Mouse (Mus musculus) testis, adult 2 months (tissue): ENCODE data around the gene Nos1ap.

Experiments
- CTCF ChIP-seq: fragments of 200-500 bp; IDR thresholded peaks from 2 replicates; pipeline ENCODE4 v1.5.1; 2012; ENCODE audit warnings: low read depth, mild to moderate bottlenecking, inconsistent platforms, low read length, moderate library complexity; ENCODE audit not compliant: control insufficient read depth, insufficient read depth, insufficient replicate concordance
- POLR2A ChIP-seq: fragments of 200-500 bp; IDR thresholded peaks from 2 replicates; pipeline ENCODE4 v1.6.1; 2012; ENCODE audit warnings: low read depth, mild to moderate bottlenecking, inconsistent platforms, low read length, moderate library complexity; ENCODE audit not compliant: control insufficient read depth

DNA sequence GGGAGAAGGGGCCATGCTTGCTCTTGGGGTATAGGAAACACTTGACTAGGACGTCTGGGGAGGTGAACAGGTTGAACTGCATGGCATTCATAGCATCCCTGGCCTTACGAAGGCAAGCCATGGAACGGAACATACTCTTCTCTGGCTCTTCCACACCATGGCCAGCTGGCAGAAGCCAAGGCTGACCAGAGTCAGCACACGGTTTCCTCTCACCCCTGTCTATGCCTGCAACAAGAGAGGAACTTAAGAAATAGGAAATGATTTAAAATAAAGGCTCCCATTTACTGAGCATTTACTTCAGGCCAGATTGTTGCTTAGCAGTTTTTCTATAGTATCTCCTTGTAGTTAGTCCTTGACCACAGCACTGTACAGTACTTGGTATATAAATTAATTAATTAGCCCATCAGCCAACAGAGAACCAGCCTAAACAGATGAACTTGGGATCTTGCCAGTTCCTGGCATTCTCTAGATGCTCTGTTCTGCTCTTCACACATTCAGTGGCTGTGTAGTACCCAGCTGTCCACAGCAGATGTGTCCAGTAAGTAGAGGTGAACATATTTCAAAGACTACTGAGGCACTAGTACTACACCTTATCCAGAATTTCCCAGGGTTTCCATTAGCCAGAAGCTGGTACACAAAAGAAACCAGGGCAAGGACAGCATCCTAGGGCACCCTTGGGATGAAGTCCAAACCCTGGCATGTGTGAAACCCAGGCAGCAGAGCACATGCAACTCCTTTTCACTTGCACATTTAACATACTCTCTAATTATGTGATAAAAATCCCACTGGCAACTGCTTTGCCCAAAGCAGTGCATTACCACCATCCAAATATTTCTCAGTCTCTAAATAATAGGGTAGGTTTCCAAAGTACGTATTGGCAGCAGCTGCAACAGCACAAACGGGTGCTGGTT is 123.3 kb downstream of the Nos1ap start:
- TF ChIP-seq POLR2A (no peak), CTCF (no peak)
